Mouse (Mus musculus) liver, postnatal 0 days (tissue): ENCODE measurements around the gene Thsd4. TPM values are rescaled to one million over a fixed set of nuclear protein-coding genes. Genes with fewer than 3 reads are reported as not detected.
A peak's percentile ranks its signal among the peaks of the same experiment; 100 is the strongest.

ENCODE experiments used
- ATAC-seq: fragments of 200-750 bp; cut with Nextera tagmentation; 2 replicates; pipeline ENCODE4 v1.8.0; 2017; ENCODE audit warnings: mild to moderate bottlenecking, moderate library complexity
- DNase-seq: peaks from one replicate; pipeline ENCODE4 v3.0.0-alpha.2; 2016
- H3K27ac ChIP-seq: fragments of 300-500 bp; sonication (generic); 2 replicates; pipeline ENCODE4 v1.5.1; 2014; ENCODE audit warnings: antibody characterized with exemption, moderate library complexity, mild to moderate bottlenecking, low read depth
- H3K27me3 ChIP-seq: fragments of 300-500 bp; sonication (generic); 2 replicates; pipeline ENCODE4 v1.6.1; 2014; ENCODE audit warnings: low read length, control low read depth, mixed read lengths; ENCODE audit not compliant: insufficient read depth
- H3K36me3 ChIP-seq: fragments of 300-500 bp; sonication (generic); replicated peaks from 2 replicates; pipeline ENCODE4 v1.6.1; 2014; ENCODE audit warnings: mild to moderate bottlenecking, control low read depth, low read length, moderate library complexity, mixed read lengths; ENCODE audit not compliant: insufficient read depth
- H3K4me1 ChIP-seq: fragments of 300-500 bp; sonication (generic); 2 replicates; pipeline ENCODE4 v1.6.1; 2014; ENCODE audit warnings: antibody characterized with exemption, mild to moderate bottlenecking, control low read depth; ENCODE audit not compliant: insufficient read depth
- H3K4me2 ChIP-seq: fragments of 300-500 bp; sonication (generic); 2 replicates; pipeline ENCODE4 v1.6.1; 2014; ENCODE audit warnings: low read depth, mild to moderate bottlenecking, low read length, moderate library complexity, mixed read lengths
- H3K4me3 ChIP-seq: fragments of 300-500 bp; sonication (generic); 2 replicates; pipeline ENCODE4 v1.5.1; 2014; ENCODE audit warnings: low read depth, low read length
- H3K9ac ChIP-seq: fragments of 300-500 bp; sonication (generic); replicated peaks from 2 replicates; pipeline ENCODE4 v1.6.1; 2014; ENCODE audit warnings: mild to moderate bottlenecking, moderate library complexity
- H3K9me3 ChIP-seq: fragments of 300-500 bp; sonication (generic); 2 replicates; pipeline ENCODE4 v1.6.1; 2016; ENCODE audit warnings: mild to moderate bottlenecking, control low read depth, low read length, mixed read lengths
- CTCF ChIP-seq: sonication (generic); IDR thresholded peaks from 2 replicates; pipeline ENCODE4 v1.5.1; 2016; ENCODE audit warnings: antibody characterized with exemption, low read depth
- EP300 ChIP-seq: IDR thresholded peaks from 2 replicates; pipeline ENCODE4 v1.6.1; 2016; ENCODE audit warnings: antibody characterized with exemption, low read depth, mild to moderate bottlenecking
- WGBS: fragments of 180-500 bp; shearing (Covaris S2); extraction: QIAGEN DNeasy Blood & Tissue Kit; methylation state at CpG from one replicate; pipeline ENCODE4 v1.1.7; 2014; ENCODE audit not compliant: insufficient replicate concordance; 5-methylcytosine and 5-hydroxymethylcytosine counted together
- polyA plus RNA-seq: library from polyadenylated mRNA; unstranded; fragments of >200 nt; fragmentation: Nextera tagmentation; extraction: Ambion mirVana; gene quantifications from 2 replicates; pipeline ENCODE4 v1.2.1, GENCODE M21; 2015

Gene Thsd4
- polyA plus RNA-seq, 1 experiment from 2014 or later, result 0.70 TPM

- DNase-seq (no peak), ATAC-seq (no peak)
- Histone ChIP-seq H3K4me2 (no peak overlapping the region), H3K36me3 (no peaks in the 10 kb centered on the region), H3K4me3 (no peak overlapping the region), H3K9me3 (no peaks in the 10 kb centered on the region), H3K27me3 (no peaks in the 10 kb centered on the region), H3K27ac (no peak overlapping the region), H3K4me1 (no peaks in the 10 kb centered on the region), H3K9ac (no peak overlapping the region)
- TF ChIP-seq EP300 (no peak), CTCF (no peak)
- WGBS, result 63% methylated on average over 5 of the region's 5 CpGs
Observed at GRCm38 (mm10) chr9:60126961-60127360, 394.9 kb downstream of the Thsd4 start.

DNA sequence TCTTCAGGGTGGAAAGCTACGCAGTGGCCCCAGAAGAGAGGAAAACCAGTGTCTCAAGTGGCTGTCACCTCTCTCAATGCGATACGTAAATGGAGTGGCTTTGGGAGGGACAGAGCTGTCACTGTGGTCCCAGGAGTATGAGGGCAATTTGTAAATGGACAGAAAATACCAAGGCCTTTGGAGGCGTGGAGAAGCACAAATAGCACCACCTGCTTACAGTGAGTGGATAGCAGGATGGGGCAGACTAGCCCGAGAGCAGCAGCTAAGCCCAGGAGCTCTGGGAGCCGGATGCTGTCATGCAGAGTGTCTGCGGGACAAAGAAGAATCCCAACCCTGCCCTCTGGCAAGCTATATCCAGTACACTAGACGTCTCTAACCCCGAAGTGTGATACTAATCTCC, 397.7 kb downstream of the Thsd4 start:
- Histone ChIP-seq H3K27me3 (no peaks in the 10 kb centered on the region), H3K4me3 (no peak overlapping the region), H3K9me3 (no peaks in the 10 kb centered on the region), H3K4me2 (no peak overlapping the region), H3K4me1 (no peaks in the 10 kb centered on the region), H3K36me3 (no peaks in the 10 kb centered on the region), H3K9ac (no peak overlapping the region), H3K27ac (no peak overlapping the region)
- WGBS, result 75% methylated on average over 9 of the region's 9 CpGs
- no peak for ATAC-seq
- DNase-seq, result no peak
- TF ChIP-seq CTCF, result no peak
- no peak for TF ChIP-seq EP300

GRCm38 (mm10) chr9:60123066-60123465, 398.8 kb downstream of the Thsd4 start:
- DNase-seq, result no peak
- no peaks in the 10 kb centered on the region for H3K36me3 ChIP-seq
- no peak for ATAC-seq
- H3K27ac ChIP-seq, result no peak overlapping the region
- H3K4me1 ChIP-seq, result no peaks in the 10 kb centered on the region
- H3K4me3 ChIP-seq, result no peak overlapping the region
- no peak overlapping the region for H3K4me2 ChIP-seq
- 42% methylated on average over 1 of the region's 1 CpGs for WGBS
- no peak overlapping the region for H3K9ac ChIP-seq
- no peaks in the 10 kb centered on the region for H3K27me3 ChIP-seq
- no peak for TF ChIP-seq EP300
- TF ChIP-seq CTCF, result no peak
- no peaks in the 10 kb centered on the region for H3K9me3 ChIP-seq

GRCm38 (mm10) chr9:60119846-60120245, 402.0 kb downstream of the Thsd4 start:
- DNase-seq, result no peak
- no peaks in the 10 kb centered on the region for H3K27me3 ChIP-seq
- TF ChIP-seq CTCF (no peak), EP300 (no peak)
- H3K27ac ChIP-seq, result no peak overlapping the region
- 79% methylated on average over 7 of the region's 7 CpGs for WGBS
- H3K4me3 ChIP-seq, result no peak overlapping the region
- no peak overlapping the region for H3K4me2 ChIP-seq
- 0 out of 2 replicates have a peak, but pooled peaks cover 6% of the 10 kb centered on the region for H3K4me1 ChIP-seq
- H3K36me3 ChIP-seq, result no peaks in the 10 kb centered on the region
- ATAC-seq, result no peak
- H3K9me3 ChIP-seq, result no peaks in the 10 kb centered on the region
- no peak overlapping the region for H3K9ac ChIP-seq

- Histone ChIP-seq H3K27me3 (no peaks in the 10 kb centered on the region), H3K9me3 (no peaks in the 10 kb centered on the region), H3K36me3 (no peaks in the 10 kb centered on the region), H3K4me2 (no peak overlapping the region), H3K4me3 (no peak overlapping the region), H3K4me1 (0 out of 2 replicates have a peak, but pooled peaks cover 6% of the 10 kb centered on the region), H3K9ac (no peak overlapping the region), H3K27ac (peak overlapping the region; percentile 62)
- DNase-seq, result peak; percentile 33
- WGBS, result 62% methylated on average over 7 of the region's 7 CpGs
- peak; percentile 97 for ATAC-seq
- TF ChIP-seq EP300 (no peak), CTCF (no peak)
Observed at GRCm38 (mm10) chr9:60117831-60118230, 404.0 kb downstream of the Thsd4 start.

- Histone ChIP-seq H3K27ac (no peak overlapping the region), H3K4me3 (no peak overlapping the region), H3K27me3 (no peaks in the 10 kb centered on the region), H3K9me3 (no peaks in the 10 kb centered on the region), H3K4me2 (no peak overlapping the region), H3K4me1 (0 out of 2 replicates have a peak, but pooled peaks cover 6% of the 10 kb centered on the region), H3K9ac (no peak overlapping the region), H3K36me3 (no peaks in the 10 kb centered on the region)
- ATAC-seq (no peak), DNase-seq (no peak)
- TF ChIP-seq CTCF (no peak), EP300 (no peak)
- 77% methylated on average over 6 of the region's 6 CpGs for WGBS
Observed at GRCm38 (mm10) chr9:60115711-60116247, 406.1 kb downstream of the Thsd4 start.

DNA sequence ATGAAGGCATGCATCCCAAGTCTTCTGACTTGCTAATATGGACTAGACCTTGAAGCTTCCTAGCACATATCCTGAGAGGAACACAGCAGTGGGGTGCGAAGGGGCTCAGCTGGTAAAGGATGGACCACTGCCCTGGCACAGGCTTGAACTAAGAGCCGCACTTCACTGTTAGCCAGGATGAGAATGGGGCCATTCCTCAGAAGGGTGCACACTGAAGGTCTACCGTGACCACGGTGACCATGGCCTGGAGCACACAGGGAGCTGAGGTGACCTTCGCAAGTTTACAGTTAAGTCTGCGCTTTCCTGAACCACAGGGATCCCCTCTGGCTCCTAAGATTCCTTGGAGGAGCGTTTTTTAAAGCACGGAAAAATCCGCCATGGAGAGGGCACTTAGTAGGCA, 406.5 kb downstream of the Thsd4 start:
- Histone ChIP-seq H3K27ac (no peak overlapping the region), H3K4me2 (no peak overlapping the region), H3K9ac (no peak overlapping the region), H3K27me3 (no peaks in the 10 kb centered on the region), H3K4me1 (0 out of 2 replicates have a peak, but pooled peaks cover 6% of the 10 kb centered on the region), H3K36me3 (no peaks in the 10 kb centered on the region), H3K9me3 (no peaks in the 10 kb centered on the region), H3K4me3 (no peak overlapping the region)
- no peak for TF ChIP-seq EP300
- no peak for TF ChIP-seq CTCF
- ATAC-seq, result no peak
- DNase-seq, result no peak
- WGBS, result 80% methylated on average over 9 of the region's 9 CpGs
